Mouse (Mus musculus): ENCODE data around the gene Snx18. TPM values are rescaled to one million over a fixed set of nuclear protein-coding genes. Genes with fewer than 3 reads are reported as not detected.

Snx18 gene
- total RNA-seq, 2 experiments from 2014 or later = 22.9 to 23.8 TPM

DNA sequence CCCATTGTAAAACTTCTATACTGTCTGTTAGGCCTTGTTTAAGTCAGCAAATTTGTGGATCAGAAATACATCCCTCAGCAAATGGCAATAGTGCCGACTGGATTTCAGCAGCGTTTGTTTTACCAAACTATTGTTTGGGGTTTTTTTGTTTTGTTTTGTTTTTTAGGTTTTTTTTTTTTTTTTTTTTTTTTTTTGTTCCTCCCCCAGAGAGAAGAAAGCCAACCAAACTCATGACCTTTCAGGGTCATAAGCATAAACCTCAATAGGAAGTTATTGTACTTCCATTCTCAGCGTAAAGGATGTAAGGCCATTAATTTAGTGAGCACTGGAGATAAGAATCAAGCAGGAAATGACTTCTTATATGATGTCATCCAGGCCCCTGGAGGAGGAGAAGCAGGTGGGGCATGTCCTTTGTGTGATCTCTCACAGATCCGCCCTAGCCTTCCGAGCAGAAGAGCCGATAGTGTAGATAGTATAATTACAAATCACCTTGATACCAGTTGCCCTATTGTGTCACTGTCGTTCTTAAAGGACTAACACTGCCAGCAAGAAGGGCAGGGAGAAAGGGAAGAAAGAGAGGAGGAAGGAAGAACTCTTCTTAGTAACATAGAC, 38.5 kb downstream of the Snx18 start:
- no peak for DNase-seq (ENCODE audit: low spot score in 2 of 2)
- intact Hi-C loops (cut with DNase I) = no loop called here

DNA sequence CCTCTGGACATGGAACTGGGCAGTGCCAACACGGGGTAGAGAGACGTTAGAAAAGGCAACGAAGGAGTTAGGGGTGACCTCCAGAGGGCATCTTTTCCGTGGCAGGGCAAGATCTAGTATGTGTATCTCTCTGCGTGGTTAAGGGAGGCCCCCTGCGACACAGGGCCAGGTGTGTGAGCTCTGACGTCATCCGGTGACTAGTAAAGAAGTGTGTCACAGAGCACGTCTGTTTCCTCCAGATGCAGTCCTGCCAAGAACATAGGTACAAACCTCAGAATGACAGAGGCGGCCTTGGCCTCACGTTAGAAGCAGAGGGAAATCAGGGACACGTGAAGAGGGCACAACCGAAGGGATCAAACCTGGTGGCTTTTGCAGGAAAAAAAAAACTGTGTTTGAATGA, 44.1 kb downstream of the Snx18 start:
- DNase-seq (ENCODE audit: low spot score in 2 of 2) = no peak
- intact Hi-C loops (cut with DNase I) = no loop called here

DNA sequence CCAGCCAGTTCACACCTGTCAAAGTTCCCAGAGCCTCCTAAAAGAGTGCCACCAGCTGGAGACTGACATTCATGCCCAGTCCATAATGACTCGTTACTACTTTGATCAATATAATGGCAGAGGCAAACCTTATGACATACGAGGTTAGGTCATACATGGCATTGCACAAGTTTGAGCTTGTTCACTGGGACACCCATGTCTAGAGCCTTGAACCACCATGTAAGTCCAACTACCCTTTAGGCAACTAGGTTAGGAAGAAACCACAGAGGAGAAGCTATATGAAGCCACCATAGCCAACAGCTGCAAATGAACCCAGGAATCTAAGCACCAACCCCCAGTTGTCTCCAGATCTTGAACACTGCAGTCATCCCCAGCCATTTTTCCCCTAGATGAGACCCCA, 45.0 kb downstream of the Snx18 start:
- intact Hi-C loops (cut with DNase I) = no loop called here
- no peak for DNase-seq (ENCODE audit: low spot score in 2 of 2)

DNA sequence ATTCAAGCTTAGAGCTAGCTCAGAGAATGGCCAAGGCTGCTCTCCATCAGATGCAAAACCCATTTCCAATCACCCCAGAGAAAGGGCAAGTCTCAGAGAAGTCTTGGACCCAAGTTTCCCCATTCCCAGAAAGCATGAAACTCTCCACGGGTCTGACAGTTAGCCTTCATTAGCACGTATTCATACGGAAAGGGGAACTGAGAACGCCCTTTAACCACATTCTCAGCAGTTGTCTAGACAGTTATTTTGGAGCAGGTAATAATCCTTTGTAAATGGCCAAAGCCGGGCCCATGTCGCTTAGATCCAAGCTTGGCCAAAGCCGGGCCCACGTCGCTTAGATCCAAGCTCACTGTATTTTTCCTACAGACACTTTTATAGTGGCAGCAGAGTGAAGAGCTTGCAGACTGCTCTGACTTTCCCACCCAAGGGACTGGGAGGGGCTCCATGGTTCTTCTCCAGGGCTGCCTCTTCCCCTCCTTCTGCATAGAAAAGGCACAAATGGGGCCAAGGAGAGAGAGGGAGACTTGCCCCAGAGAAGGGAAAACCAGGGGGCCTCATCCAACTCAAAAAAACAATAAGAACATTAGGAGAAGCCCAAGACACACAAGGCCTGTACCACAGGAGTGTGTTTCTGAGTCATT, 46.2 kb downstream of the Snx18 start:
- DNase-seq (ENCODE audit: low spot score in 2 of 2) = no peak
- intact Hi-C loops (cut with DNase I) = no loop called here

DNA sequence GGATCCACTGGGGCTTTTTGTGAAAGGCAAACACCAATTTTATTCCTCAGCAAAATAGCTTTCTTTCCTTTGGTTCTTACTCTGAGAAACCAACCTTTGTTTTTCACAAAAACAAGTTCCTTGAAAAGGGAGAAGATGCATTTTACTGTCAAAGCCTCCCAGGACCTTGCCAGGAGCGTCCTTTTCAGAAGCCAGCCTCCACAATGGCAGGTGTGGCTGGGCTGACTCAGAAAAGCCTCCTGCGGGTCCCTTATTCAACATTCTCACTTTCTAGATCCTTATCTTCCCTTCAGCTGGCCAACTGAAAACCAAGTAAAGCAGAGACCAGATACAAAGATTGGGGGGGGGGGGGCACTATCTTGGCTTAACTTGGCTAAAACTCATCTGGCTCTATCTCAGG, 48.8 kb downstream of the Snx18 start:
- no peak for DNase-seq (ENCODE audit: low spot score in 2 of 2)
- intact Hi-C loops (cut with DNase I) = no loop called here

DNA sequence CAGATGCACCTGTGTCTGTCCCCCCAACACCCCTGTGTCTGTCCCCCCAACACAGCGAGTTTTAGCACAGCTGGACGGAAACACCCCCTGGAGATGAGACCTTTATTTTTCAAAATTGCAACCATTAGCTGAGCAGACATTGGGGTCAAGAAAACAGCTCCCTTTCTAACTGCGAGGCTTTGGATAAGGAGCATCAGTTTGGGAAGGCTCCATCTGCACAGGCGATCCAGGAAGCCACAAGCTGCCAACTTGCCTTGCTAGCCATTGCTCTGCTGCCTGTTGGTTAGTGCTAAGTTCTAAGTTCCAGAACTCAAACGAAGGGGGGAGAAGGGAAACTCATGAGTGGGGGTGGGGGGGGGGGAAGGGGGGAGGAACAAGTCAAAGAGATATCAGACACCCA, 51.4 kb downstream of the Snx18 start:
- intact Hi-C loops (cut with DNase I) = no loop called here
- DNase-seq (ENCODE audit: low spot score in 2 of 2) = no peak

DNA sequence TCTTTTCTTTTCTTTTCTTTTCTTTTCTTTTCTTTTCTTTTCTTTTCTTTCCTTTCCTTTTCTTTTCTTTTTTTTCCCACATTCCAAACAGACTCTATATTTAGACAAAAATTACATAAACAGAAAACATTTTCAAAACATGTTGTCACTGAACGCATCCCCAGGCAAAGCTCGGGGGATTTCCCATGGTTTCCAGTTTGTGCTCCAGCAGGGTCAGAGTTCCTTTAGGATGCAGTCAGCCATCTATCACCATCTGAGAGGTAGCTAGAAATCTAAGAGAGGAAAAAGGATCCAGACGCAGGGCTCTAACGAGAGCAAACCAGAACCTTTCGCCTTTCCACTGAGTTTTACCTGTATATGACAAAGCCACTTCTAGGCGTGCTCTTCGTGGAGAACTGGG, 52.0 kb downstream of the Snx18 start:
- intact Hi-C loops (cut with DNase I) = no loop called here
- DNase-seq (ENCODE audit: low spot score in 2 of 2) = no peak

DNA sequence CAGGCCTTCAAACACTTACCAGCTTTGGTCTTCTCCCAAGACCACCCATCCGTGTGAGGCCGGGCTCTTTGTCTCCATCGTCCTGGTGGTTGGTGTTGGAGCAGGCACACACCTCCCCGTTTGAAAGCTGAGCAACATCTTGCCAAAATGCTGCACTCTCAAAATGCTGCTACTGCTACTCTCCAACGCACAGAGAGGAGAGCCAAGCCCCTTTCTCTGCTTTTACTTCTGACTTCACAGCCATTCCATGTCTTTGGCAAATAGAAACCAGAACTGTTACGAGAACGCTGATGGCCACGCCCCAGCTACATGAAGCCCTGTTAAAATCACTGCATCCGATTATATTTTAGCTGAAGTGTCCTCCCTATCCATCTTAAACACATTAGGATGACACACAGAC, 58.7 kb downstream of the Snx18 start:
- no peak for DNase-seq (ENCODE audit: low spot score in 2 of 2)

DNA sequence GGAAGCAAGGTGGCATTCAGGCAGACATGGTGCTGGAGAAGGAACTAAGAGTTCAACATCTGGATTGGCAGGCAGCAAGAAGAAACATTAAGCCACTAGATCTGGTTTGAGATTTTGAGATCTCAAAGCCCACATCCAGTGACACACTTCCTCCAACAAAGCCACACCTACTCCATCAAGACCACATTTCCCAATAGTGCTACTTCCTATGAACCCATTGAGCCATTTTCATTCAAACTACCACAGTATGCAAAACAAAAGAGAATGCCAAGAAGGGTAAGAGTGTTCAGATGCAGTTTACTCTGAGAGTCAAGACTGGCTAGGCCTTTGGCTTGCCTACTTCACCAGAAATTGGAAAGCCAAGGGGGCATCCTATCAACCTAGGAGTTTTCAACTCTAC, 61.8 kb downstream of the Snx18 start:
- DNase-seq (ENCODE audit: low spot score in 2 of 2) = no peak
- intact Hi-C loops (cut with DNase I) = no loop called here

More for the DNA sequence above, 58.7 kb downstream of the Snx18 start:
- intact Hi-C loops (cut with DNase I) = no loop called here

DNA sequence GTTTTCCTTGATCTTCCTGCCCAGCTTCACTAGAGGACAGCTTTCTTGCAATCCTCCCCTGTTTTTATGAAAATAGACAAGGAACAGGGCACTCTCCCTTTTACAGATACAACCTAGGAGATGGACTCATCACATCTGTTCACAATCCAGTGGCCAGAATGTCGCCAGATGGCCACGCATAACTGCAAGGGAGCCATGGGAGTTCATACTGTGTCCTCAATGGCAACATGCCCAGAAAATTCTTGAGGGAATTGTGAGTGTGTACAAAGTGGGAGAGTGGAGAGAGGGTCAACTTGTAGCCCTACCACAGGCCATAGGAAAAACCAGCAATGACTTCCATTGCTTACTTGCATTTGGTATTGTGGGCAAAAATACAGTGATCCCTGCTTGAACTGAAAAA, 63.1 kb downstream of the Snx18 start:
- no peak for DNase-seq (ENCODE audit: low spot score in 2 of 2)
- intact Hi-C loops (cut with DNase I) = no loop called here

DNA sequence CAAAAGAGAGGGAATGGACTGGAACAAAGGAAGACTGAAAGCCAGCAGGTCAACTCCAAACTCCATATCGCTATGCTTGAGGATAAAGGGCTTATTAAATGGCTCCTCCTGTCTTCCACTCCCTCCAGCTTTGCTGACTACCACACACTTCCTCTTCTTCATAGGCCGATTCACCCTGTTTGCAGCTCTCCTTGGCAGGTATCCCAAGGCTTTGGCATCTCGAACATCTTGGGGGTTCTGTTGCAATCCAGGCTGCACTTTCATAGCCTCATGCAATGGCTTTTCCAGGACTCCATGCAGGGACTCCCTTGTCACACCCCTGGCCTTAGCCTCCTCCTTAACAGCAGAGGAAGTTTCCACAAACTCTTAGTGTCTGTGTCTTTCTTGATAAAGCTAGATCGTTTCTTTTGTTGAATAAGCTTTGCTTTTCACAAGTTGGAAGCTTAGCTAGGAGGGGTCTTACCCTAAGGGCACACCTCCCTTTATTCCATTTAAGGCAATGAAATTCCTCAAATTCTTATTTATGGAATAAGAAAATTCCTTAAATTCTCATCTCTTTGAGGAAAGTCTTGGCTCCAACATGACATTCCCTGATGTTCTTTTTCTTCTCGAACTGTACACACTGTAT, 64.6 kb downstream of the Snx18 start:
- DNase-seq (ENCODE audit: low spot score in 2 of 2) = no peak
- intact Hi-C loops (cut with DNase I) = no loop called here

DNA sequence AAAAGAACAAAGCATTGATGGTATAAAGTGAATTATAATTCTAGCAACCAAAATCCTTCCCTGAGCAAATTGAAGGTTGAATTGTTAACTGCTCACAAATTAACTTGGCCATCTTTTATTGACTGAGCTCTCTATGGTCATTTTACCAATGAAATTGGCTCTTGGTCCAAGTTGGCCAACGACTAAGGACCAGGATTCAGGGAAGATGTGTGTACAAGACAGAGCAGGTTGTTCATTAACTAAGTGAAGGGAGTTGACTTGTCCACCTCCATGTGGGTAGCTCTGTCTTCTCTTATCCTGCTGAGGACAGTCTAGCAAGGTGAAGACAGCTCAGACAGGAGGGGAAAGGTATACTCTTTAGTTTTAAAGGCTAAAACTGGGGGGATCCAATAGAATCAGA, 66.0 kb downstream of the Snx18 start:
- DNase-seq (ENCODE audit: low spot score in 2 of 2) = no peak

DNA sequence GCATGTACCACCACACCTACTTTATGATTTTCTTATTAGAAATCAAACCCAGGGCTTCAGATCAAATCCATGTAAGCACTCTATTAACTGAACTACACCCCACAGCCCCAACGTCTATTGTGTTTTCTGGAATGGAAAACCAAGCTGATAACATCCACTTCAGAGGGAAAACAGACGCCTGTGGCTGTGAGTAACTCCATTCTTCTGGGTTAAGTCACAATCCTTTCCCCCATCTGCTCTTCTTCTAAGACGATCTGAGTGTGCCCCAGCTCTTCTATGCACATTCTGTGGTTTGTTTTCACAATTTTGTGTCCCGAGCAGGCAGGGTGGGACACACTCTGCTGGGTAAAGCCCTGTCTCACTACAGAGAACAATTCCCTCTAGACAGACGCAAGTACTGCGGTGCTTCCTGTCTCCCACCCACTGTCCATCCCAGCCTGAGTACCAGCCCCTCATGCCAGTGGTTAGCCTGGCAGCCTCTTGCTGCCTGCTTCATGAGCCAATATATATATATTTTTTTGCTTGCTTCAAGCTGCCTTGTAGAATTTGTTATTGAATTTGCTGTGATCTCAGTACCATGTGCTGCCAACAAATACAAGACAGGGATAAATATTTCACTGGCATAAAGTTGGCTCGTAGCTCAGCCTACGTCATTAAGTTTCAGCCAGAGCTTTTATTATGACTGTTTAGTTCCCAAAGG, 67.3 kb downstream of the Snx18 start:
- intact Hi-C loops (cut with DNase I) = no loop called here
- DNase-seq (ENCODE audit: low spot score in 2 of 2) = no peak

More for the DNA sequence above, 66.0 kb downstream of the Snx18 start:
- intact Hi-C loops (cut with DNase I) = no loop called here

DNA sequence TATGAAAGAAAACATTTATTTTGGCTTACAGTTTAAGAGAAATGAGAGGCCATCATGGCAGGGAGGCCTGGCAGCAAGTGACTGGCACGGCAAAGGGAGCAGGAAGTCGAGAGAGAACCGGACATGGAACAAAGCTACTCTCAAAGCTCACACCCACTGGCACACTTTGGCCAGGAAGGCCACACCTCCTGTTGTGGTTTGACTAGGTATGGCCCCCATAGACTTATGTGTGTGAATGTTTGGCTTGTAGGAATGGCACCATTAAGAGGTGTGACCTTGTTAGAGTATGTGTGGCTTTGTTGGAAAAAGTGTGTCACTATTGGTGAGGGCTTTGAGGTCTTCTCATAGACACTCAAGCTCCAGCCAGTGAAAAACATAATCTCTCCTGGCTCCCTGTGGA, 69.3 kb downstream of the Snx18 start:
- intact Hi-C loops (cut with DNase I) = no loop called here
- no peak for DNase-seq (ENCODE audit: low spot score in 2 of 2)

DNA sequence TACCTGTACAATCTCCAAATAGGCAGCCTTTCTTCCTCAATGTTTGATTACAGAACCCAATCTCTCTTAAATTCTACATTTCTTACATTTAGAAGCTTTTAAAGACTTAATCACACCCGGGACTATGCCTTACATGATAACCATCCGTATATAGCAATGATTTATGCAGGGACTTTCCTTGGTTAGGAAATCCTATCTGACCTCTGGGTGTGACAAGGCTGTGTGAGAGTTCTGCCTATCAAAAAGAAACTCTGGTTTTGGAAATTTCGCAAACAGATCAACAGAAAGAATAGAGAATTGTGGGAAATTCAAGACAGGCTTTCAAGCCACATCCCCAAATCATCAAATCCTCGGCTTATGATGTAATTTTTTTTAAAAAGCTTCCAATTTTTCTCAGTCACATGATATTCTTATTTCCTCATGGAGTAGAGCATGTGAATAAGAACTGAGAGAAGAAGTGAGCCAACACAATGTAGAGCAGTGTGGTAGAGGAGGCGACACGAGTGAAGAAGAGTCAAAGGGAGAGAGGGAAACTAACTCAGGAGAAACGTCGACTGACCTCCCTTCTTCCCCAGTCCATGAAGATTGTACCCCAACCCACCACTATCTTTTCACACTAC, 70.4 kb downstream of the Snx18 start:
- intact Hi-C loops (cut with DNase I) = no loop called here
- DNase-seq (ENCODE audit: low spot score in 2 of 2) = no peak

DNA sequence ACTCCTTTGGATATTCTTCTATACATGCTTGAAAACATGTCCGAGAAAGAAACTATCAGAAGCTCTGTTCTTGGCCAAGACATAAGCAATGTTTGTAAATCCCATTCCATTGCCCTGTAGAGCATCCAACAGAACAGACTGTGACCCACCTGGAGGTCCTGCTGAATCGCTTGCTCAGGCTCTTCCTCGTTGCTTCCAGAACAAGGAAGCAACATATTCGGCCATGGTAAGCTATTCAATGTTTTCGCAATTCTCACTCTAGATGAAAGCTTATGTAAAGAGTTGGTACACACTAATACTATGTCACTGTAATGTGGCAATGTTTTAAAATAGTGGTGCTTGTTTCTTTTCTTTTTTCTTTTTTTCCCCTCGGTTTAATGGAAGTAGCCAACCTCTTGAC, 76.0 kb downstream of the Snx18 start:
- intact Hi-C loops (cut with DNase I) = no loop called here
- DNase-seq (ENCODE audit: low spot score in 2 of 2) = no peak

Other genes starting within 250 kb of the Snx18 start
- 1 to 10 TPM; 9.1 to 9.6 TPM for gene Hspb3, start 45.1 kb upstream of the Snx18 start, total RNA-seq (2021)
- gene Arl15, start 175.9 kb upstream of the Snx18 start, total RNA-seq (2021) = 10 to 100 TPM; 36.2 to 38.2 TPM

Measured in left cerebral cortex, postnatal 36 days (tissue).